Mouse (Mus musculus) stomach, embryonic 16.5 days (tissue): ENCODE measurements at regions not wholly inside any gene's neighbourhood (a gene's known extent, or its start where the extent isn't known, plus 50 kb on each side); places are given as distances from the start of the nearest gene placed in this dataset.

Experiments
- ATAC-seq: fragments of 200-750 bp; cut with Nextera tagmentation; 2 replicates; pipeline ENCODE4 v1.8.0; 2017; ENCODE audit warnings: moderate number of reproducible peaks, moderate TSS enrichment; ENCODE audit not compliant: insufficient read depth, low FRiP score
- H3K27ac ChIP-seq: fragments of 300-500 bp; sonication (generic); 2 replicates; pipeline ENCODE4 v1.5.1; 2014; ENCODE audit warnings: low read length
- H3K27me3 ChIP-seq: fragments of 300-500 bp; sonication (generic); 2 replicates; pipeline ENCODE4 v1.6.1; 2014; ENCODE audit warnings: low read length, control low read depth, mixed read lengths; ENCODE audit not compliant: control insufficient read depth, insufficient read depth
- H3K36me3 ChIP-seq: fragments of 300-500 bp; sonication (generic); 2 replicates; pipeline ENCODE4 v1.6.1; 2014; ENCODE audit warnings: low read length; ENCODE audit not compliant: control insufficient read depth, insufficient read depth
- H3K4me1 ChIP-seq: fragments of 300-500 bp; sonication (generic); 2 replicates; pipeline ENCODE4 v1.6.1; 2014; ENCODE audit warnings: low read length, control low read depth, mixed read lengths; ENCODE audit not compliant: control insufficient read depth, insufficient read depth
- H3K4me2 ChIP-seq: fragments of 300-500 bp; sonication (generic); 2 replicates; pipeline ENCODE4 v1.6.1; 2014; ENCODE audit warnings: low read depth, low read length, mixed read lengths
- H3K4me3 ChIP-seq: fragments of 300-500 bp; sonication (generic); replicated peaks from 2 replicates; pipeline ENCODE4 v1.5.1; 2014; ENCODE audit warnings: mild to moderate bottlenecking, low read length
- H3K9ac ChIP-seq: fragments of 300-500 bp; sonication (generic); 2 replicates; pipeline ENCODE4 v1.6.1; 2014; ENCODE audit warnings: low read length
- H3K9me3 ChIP-seq: fragments of 300-500 bp; sonication (generic); replicated peaks from 2 replicates; pipeline ENCODE4 v1.6.1; 2016; ENCODE audit warnings: low read length, control low read depth; ENCODE audit not compliant: control insufficient read depth
- WGBS: fragments of 180-500 bp; shearing (Covaris S2); extraction: QIAGEN DNeasy Blood & Tissue Kit; methylation state at CpG from one replicate; pipeline ENCODE4 v1.1.7; 2014; 5-methylcytosine and 5-hydroxymethylcytosine counted together

DNA sequence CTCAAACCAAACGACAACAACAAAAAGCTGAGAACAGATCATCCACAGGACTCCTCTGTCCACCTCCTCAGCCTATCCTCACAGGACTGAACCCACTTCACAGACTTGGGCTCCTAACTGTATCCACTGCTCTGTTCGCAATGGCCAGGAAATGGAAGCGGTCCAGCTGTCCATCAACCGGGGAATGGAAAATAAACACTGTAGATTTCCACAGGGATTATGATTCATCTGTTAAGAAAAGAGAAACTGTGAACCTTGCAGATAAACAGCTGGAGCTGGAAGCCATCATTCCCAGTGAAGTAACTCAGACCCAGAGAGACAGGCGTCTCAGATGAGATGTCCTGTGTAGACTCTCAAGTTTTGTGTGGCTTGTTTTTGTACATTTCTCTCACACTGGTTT lies 340.4 kb upstream of the Trpc7 start:
- Histone ChIP-seq H3K27ac (0 out of 2 replicates have a peak overlapping the region, but pooled peaks have one; percentile 2), H3K4me2 (no peak overlapping the region), H3K9me3 (no peaks in the 10 kb centered on the region), H3K4me1 (peaks cover 13% of the 10 kb centered on the region), H3K36me3 (no peaks in the 10 kb centered on the region), H3K9ac (no peak overlapping the region), H3K4me3 (no peak overlapping the region), H3K27me3 (no peaks in the 10 kb centered on the region)
- 46% methylated on average over 5 of the region's 5 CpGs for WGBS
- no peak for ATAC-seq

DNA sequence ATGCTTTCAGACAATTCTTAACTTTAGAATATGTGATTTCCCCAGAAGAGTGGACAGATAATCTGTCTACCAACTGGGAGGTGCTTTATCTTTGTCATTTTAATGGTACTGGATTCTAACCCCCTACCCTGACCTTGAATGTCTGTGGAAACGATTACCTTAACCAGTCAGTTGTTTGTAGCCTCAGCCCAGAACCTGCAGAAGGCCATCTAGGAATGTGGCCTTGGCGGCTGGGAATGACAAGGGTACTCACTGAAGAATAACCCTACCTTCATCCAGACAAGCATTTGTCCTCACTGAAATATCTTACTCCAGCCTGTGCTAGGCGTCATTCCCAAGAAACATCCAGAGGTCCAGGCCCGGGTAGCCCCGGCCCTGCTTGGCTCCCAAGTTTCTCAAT lies 337.1 kb upstream of the Trpc7 start:
- Histone ChIP-seq H3K4me2 (no peak overlapping the region), H3K4me3 (no peak overlapping the region), H3K27me3 (no peaks in the 10 kb centered on the region), H3K9ac (no peak overlapping the region), H3K36me3 (no peaks in the 10 kb centered on the region), H3K9me3 (no peaks in the 10 kb centered on the region), H3K27ac (no peak overlapping the region), H3K4me1 (peaks cover 13% of the 10 kb centered on the region)
- WGBS = 78% methylated on average over 5 of the region's 5 CpGs
- no peak for ATAC-seq

DNA sequence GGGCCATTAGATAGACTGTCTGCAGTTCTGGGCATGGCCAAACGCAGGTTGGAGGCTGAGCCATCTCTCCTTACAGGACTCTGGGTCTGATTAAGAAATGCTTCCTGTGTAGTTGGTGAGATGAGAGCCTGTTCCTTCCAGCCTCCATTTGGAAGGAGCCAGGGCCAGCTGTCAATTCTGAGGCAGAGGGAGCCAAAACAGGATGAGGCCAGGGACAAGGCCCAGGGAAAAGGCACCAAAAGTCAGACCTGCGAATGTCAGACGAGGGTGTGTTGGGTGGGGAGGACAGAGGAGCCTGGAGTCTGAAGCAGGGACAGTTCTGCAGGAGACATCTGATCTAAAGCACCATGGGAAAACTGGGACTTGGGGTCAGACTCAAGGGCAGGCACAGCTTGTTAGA lies 335.9 kb upstream of the Trpc7 start:
- Histone ChIP-seq H3K27ac (no peak overlapping the region), H3K4me3 (no peak overlapping the region), H3K27me3 (no peaks in the 10 kb centered on the region), H3K9ac (no peak overlapping the region), H3K4me1 (peaks cover 6% of the 10 kb centered on the region), H3K4me2 (no peak overlapping the region), H3K36me3 (no peaks in the 10 kb centered on the region), H3K9me3 (no peaks in the 10 kb centered on the region)
- 39% methylated on average over 3 of the region's 3 CpGs for WGBS
- ATAC-seq = no peak

DNA sequence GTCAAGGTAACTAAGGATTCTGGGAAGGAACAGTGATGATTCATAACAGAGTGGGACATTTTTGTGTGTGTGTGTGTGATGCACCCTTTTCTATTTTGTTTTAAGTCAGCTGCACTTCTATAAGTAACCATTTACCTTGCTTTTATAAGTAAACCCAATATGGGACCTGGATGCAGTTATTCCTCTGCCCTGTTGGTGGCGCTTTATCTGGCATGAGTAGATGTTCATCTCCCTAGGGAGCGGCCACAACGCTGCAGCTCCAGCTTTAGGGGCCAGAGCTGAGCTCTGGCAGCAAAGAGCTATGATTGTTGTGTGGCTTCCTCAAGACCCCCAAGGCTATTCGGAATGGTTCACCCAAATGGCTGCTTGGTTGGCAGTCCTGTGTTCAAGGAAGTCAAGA lies 334.5 kb upstream of the Trpc7 start:
- Histone ChIP-seq H3K4me2 (no peak overlapping the region), H3K9ac (no peak overlapping the region), H3K27me3 (no peaks in the 10 kb centered on the region), H3K9me3 (no peaks in the 10 kb centered on the region), H3K36me3 (no peaks in the 10 kb centered on the region), H3K27ac (no peak overlapping the region), H3K4me3 (no peak overlapping the region), H3K4me1 (no peaks in the 10 kb centered on the region)
- no peak for ATAC-seq
- 69% methylated on average over 4 of the region's 4 CpGs for whole genome bisulfite sequencing

DNA sequence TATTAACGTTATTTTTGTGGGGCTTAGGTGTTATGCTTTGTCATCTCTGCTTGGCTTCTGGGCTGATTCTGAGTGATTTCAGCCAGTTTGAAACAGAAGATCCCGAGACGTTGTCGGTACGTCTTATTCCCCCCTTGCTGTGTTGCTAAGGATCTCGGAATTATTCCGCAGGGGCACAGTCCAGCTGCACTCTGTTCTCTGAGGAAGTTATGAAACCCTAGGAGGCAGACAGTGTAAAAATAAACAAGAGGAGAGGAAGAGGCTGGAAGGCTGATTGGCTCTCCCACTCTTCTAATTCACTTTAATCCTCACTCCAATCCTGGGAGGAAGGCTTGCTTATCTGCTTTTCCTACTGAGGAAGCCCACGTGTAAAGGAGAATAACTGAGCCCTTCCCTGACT lies 325.3 kb upstream of the Trpc7 start:
- Histone ChIP-seq H3K9ac (no peak overlapping the region), H3K4me3 (no peak overlapping the region), H3K4me2 (no peak overlapping the region), H3K9me3 (no peaks in the 10 kb centered on the region), H3K4me1 (peaks cover 8% of the 10 kb centered on the region; the same call in 1 of the 2 replicates), H3K36me3 (no peaks in the 10 kb centered on the region), H3K27me3 (no peaks in the 10 kb centered on the region), H3K27ac (no peak overlapping the region)
- 32% methylated on average over 8 of the region's 8 CpGs for WGBS
- 0 out of 2 replicates have a peak, but pooled peaks have one; percentile 44 for ATAC-seq

DNA sequence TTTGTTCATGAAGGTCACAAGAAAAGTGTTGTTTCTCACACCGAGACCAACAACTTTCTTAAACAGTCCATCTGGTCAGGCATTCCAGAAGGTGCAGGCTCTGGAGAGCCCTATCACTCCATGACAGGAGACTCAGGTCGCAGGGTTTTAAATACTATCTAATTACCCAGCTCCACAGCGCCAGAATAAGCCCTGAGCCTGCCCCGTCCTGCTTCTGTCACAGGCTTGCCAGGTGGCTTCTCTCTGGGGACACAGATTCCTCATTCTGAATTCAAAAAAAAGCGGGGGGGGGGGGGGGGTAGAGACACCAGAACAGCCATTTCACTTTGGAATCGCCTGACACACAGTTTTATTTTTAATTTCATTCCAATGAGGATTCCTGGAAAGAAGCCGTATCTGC lies 320.4 kb upstream of the Trpc7 start:
- Histone ChIP-seq H3K4me1 (peaks cover 8% of the 10 kb centered on the region; the same call in 1 of the 2 replicates), H3K36me3 (no peaks in the 10 kb centered on the region), H3K27me3 (no peaks in the 10 kb centered on the region), H3K4me3 (no peak overlapping the region), H3K9me3 (no peaks in the 10 kb centered on the region), H3K4me2 (no peak overlapping the region), H3K27ac (no peak overlapping the region), H3K9ac (no peak overlapping the region)
- ATAC-seq = no peak
- WGBS = 47% methylated on average over 7 of the region's 7 CpGs

DNA sequence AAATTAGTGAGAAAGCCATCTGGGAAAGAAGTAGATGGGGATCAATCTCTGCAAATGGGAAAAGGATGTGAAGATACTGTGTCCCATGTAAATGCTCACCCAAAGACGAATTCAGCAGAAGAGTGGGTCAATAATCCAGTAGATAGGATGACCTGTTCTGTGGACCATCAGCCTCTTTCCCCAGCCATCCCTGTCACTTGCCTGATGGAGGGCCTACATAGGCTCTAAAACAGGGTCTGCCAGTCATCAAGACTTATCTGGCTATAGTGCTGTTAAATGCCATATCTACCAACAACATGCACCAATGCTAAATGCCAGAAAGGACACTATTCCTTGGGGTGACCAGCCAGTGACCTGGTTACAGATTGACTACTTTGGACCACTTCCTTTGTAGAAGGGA lies 316.5 kb upstream of the Trpc7 start:
- Histone ChIP-seq H3K4me2 (no peak overlapping the region), H3K27ac (no peak overlapping the region), H3K9ac (no peak overlapping the region), H3K4me1 (no peaks in the 10 kb centered on the region), H3K4me3 (no peak overlapping the region), H3K27me3 (no peaks in the 10 kb centered on the region), H3K9me3 (no peaks in the 10 kb centered on the region), H3K36me3 (no peaks in the 10 kb centered on the region)
- no peak for ATAC-seq
- WGBS = 69% methylated on average over 1 of the region's 1 CpGs

DNA sequence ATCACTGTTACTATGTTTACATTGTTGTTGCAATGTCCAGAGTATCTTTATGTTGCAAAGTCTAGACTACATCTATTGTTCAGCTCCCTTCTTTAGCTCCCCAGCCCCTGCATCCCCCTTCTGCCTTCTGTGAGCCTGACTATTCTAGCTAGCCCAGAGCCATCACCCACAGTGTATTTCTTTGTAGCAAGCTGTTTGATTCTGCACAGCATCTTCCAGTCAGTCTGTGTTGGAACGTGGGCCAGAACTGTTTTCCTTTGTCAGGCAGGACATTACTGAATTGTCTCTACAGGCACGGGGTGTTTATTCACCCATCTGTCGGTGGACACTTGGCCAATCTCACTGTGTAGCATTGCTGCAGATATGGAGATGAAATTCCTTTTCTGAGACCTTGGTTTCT lies 295.4 kb upstream of the Trpc7 start:
- no peak for ATAC-seq
- no peaks in the 10 kb centered on the region for H3K27me3 ChIP-seq
- no peak overlapping the region for H3K4me3 ChIP-seq
- no peaks in the 10 kb centered on the region for H3K9me3 ChIP-seq
- WGBS = 51% methylated on average over 3 of the region's 3 CpGs
- no peaks in the 10 kb centered on the region for H3K36me3 ChIP-seq
- H3K4me2 ChIP-seq = no peak overlapping the region
- no peak overlapping the region for H3K27ac ChIP-seq
- H3K9ac ChIP-seq = no peak overlapping the region
- H3K4me1 ChIP-seq = no peaks in the 10 kb centered on the region

DNA sequence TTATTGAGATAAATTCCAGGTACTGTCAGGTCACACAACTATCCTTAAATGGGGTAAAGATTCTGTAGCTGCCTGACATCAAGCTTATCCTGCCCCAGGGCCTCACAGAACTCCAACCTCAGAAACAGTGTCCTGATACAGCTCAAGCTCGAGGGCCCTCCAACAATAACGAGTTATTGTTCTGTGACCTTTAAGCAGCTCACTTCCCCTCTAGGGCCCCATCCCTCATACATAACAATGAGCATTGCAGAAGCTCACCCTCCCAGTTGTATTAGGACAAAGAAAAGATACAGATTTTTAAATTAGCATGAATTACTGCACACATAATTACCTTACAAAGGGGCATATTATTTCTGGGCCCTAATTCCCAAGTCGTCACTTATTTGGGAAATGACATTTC lies 293.5 kb upstream of the Trpc7 start:
- WGBS = 62% methylated on average over 3 of the region's 3 CpGs
- Histone ChIP-seq H3K4me2 (no peak overlapping the region), H3K36me3 (no peaks in the 10 kb centered on the region), H3K4me1 (0 out of 2 replicates have a peak, but pooled peaks cover 4% of the 10 kb centered on the region), H3K9ac (no peak overlapping the region), H3K27me3 (no peaks in the 10 kb centered on the region), H3K9me3 (no peaks in the 10 kb centered on the region), H3K27ac (no peak overlapping the region), H3K4me3 (no peak overlapping the region)
- ATAC-seq = no peak

DNA sequence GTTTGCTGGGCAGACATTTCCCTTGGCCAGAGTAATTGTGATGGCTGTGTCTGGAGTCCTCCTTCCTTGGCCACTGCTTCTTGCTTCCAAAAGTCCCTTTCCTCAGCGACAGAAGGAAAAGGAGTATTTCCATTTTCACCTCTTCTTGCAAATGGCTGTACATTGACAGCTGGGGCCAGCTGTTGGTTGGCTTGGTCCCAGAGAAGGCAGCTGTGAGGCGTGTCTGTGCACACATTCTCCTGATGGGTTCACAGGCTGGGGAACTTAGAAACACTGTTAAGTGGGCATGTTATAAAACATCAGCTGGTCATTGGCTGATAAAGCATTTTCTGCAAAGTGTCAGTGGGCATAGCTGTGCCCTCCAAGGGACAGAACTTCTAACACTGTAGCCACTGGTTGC lies 290.4 kb upstream of the Trpc7 start:
- Histone ChIP-seq H3K36me3 (no peaks in the 10 kb centered on the region), H3K4me3 (no peak overlapping the region), H3K9ac (no peak overlapping the region), H3K27me3 (no peaks in the 10 kb centered on the region), H3K9me3 (no peaks in the 10 kb centered on the region), H3K4me2 (no peak overlapping the region), H3K4me1 (0 out of 2 replicates have a peak, but pooled peaks cover 4% of the 10 kb centered on the region), H3K27ac (no peak overlapping the region)
- peak; percentile 40; the same call in 1 of the 2 replicates for ATAC-seq
- WGBS = 40% methylated on average over 2 of the region's 2 CpGs
